Mouse (Mus musculus) sigmoid colon, adult 10 weeks (tissue): ENCODE measurements around the gene Krtap22-2. TPM values are rescaled to one million over a fixed set of nuclear protein-coding genes. Genes with fewer than 3 reads are reported as not detected.

Experiments used
- polyA plus RNA-seq: library from polyadenylated mRNA; stranded (reverse); fragments of 350-450 nt; fragmentation: Illumina TruSeq; extraction: RNeasy Lipid Tissue Mini Kit (QIAGEN cat#74804); gene quantifications from one replicate; pipeline ENCODE4 v1.2.3, GENCODE M21; 2014; ENCODE audit warnings: low read depth, low replicate concordance

Gene Krtap22-2
- not detected for polyA plus RNA-seq

DNA sequence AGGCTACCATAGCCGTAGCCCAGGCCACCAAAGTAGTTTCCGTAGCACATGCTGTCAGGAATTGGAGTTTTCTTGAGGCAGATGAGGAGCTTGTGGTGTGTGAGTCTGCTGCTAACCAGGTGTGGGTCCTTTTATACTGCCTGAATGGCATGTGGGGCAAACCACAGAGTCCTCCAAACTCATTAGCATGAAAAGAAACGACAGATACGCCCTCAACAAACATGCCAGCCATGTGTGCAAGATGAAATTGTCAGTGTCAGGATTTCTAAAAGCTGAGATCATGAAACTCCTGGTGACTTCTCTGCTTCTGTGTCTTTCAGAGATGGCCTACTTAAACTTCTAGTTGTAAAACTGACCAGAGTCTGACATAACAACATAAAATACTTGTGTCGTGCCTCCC is at the start of gene Krtap22-2:
Krtap22-2 (minus strand) TSS at position 101 of the 400 bp plus-strand sequence.

GRCm38 (mm10) chr16:89047783-89048182 is 37.2 kb upstream of the Krtap22-2 start, which contains the start of gene Krtap6-5:
TSS of gene Krtap6-5 (minus strand) at chr16:89047883.

DNA sequence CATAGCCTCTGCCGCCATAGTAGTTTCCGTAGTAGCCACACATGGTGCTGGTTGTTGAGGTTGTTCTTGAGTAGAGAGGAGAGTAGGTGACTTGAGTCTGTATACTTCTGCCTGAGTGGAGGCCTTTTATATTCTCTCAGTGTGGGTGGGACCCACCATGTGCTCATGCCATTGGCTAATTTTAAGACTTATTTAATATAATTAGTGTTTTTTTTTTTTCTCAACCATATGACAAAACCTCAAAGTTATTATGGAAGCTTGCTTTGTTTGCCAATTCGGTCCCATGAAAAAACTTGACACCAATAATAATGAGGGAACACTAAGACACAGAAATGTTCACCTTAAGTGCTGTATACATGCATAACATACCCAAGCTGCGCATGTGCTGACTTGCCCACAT is 30.8 kb upstream of the Krtap22-2 start, which contains the start of gene Gm10228:
Gm10228 (minus strand) TSS at position 101 of the 400 bp plus-strand sequence.

DNA sequence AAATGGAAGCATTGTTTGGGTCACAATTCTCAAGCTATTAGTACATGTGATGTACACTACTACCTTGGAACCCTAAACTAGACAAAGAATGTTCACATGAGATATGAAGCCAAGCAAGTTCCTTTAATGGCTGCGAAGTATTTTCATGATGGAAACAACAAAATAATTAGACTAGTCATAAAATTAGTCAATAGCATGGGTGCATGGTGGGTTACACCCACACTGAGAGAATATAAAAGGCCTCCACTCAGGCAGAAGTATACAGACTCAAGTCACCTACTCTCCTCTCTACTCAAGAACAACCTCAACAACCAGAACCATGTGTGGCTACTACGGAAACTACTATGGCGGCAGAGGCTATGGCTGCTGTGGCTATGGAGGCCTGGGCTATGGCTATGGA is 20.8 kb upstream of the Krtap22-2 start, which contains the start of gene Krtap6-1:
Krtap6-1 (plus strand) TSS at position 301 of the 400 bp plus-strand sequence.

DNA sequence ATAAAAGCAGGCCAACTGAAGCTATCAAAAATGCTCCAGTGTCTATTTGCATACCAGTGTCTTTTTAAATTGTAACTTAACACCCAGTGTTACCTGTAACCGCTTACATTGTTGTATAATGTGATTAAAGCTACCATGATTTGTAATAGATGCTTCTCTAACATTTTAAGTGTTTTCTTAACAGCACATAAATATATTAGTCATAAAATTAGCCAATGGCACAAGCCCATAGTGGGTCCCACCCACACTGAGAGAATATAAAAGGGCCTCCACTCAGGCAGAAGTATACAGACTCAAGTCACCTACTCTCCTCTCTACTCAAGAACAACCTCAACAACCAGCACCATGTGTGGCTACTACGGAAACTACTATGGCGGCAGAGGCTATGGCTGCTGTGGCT is 4.4 kb upstream of the Krtap22-2 start, which contains the start of gene Gm10229:
Gm10229 (plus strand) TSS at position 301 of the 400 bp plus-strand sequence.

GRCm38 (mm10) chr16:88962773-88963172 is 47.8 kb downstream of the Krtap22-2 start, which contains the start of gene Krtap16-3:
TSS of gene Krtap16-3 (minus strand) at chr16:88962873.

Other genes with a start within 250 kb of the Krtap22-2 start
- not detected for gene 2310057N15Rik, start 236.6 kb downstream of the Krtap22-2 start, polyA plus RNA-seq
- gene Gm5965, start 232.9 kb downstream of the Krtap22-2 start, polyA plus RNA-seq = not detected
- not detected for gene Gm20741, start 198.5 kb downstream of the Krtap22-2 start, polyA plus RNA-seq
- not detected for gene Krtap15, start 190.5 kb downstream of the Krtap22-2 start, polyA plus RNA-seq
- gene Krtap14, start 184.6 kb downstream of the Krtap22-2 start, polyA plus RNA-seq = not detected
- gene Krtap19-1, start 141.3 kb downstream of the Krtap22-2 start, polyA plus RNA-seq = not detected
- not detected for gene Krtap19-2, start 136.5 kb downstream of the Krtap22-2 start, polyA plus RNA-seq
- gene Krtap19-3, start 132.7 kb downstream of the Krtap22-2 start, polyA plus RNA-seq = not detected
- not detected for gene Krtap19-4, start 125.7 kb downstream of the Krtap22-2 start, polyA plus RNA-seq
- not detected for gene Krtap19-5, start 114.3 kb downstream of the Krtap22-2 start, polyA plus RNA-seq
- gene Krtap19-9b, start 78.5 kb downstream of the Krtap22-2 start, polyA plus RNA-seq = not detected
- not detected for gene Krtap16-3, start 47.9 kb downstream of the Krtap22-2 start, polyA plus RNA-seq
- gene Gm10229, start 4.5 kb upstream of the Krtap22-2 start, polyA plus RNA-seq = not detected
- not detected for gene Krtap6-1, start 20.9 kb upstream of the Krtap22-2 start, polyA plus RNA-seq
- not detected for gene Gm10228, start 30.7 kb upstream of the Krtap22-2 start, polyA plus RNA-seq
- not detected for gene Krtap6-5, start 37.1 kb upstream of the Krtap22-2 start, polyA plus RNA-seq
- not detected for gene 1110025L11Rik, start 53.2 kb upstream of the Krtap22-2 start, polyA plus RNA-seq
- not detected for gene Krtap6-3, start 73.3 kb upstream of the Krtap22-2 start, polyA plus RNA-seq
- not detected for gene Gm6358, start 130.1 kb upstream of the Krtap22-2 start, polyA plus RNA-seq
- not detected for gene Gm10061, start 140.3 kb upstream of the Krtap22-2 start, polyA plus RNA-seq
- gene Gm9789, start 147.2 kb upstream of the Krtap22-2 start, polyA plus RNA-seq = not detected
- not detected for gene Gm7735, start 158.7 kb upstream of the Krtap22-2 start, polyA plus RNA-seq
- gene 1110057P08Rik, start 164.0 kb upstream of the Krtap22-2 start, polyA plus RNA-seq = not detected
- gene Krtap20-2, start 195.1 kb upstream of the Krtap22-2 start, polyA plus RNA-seq = not detected